Mouse (Mus musculus) kidney, embryonic 14.5 days (tissue): ENCODE results near the gene Dbp. TPM values are rescaled to one million over a fixed set of nuclear protein-coding genes. Genes with fewer than 3 reads are reported as not detected.

Experiments
- ATAC-seq: fragments of 200-750 bp; cut with Nextera tagmentation; 2 replicates; pipeline ENCODE4 v1.8.0; 2017; ENCODE audit warnings: moderate number of reproducible peaks, mild to moderate bottlenecking, moderate TSS enrichment, moderate library complexity; ENCODE audit not compliant: low FRiP score, low TSS enrichment
- H3K27ac ChIP-seq: fragments of 300-500 bp; sonication (generic); 2 replicates; pipeline ENCODE4 v1.5.1; 2014; ENCODE audit warnings: low read depth, mild to moderate bottlenecking, low read length, moderate library complexity, mixed read lengths
- H3K27me3 ChIP-seq: fragments of 300-500 bp; sonication (generic); 2 replicates; pipeline ENCODE4 v1.6.1; 2014; ENCODE audit warnings: mild to moderate bottlenecking, low read length; ENCODE audit not compliant: control insufficient read depth, insufficient read depth
- H3K36me3 ChIP-seq: fragments of 300-500 bp; sonication (generic); 2 replicates; pipeline ENCODE4 v1.6.1; 2014; ENCODE audit warnings: low read length, mixed read lengths; ENCODE audit not compliant: control insufficient read depth, insufficient read depth
- H3K4me1 ChIP-seq: fragments of 300-500 bp; sonication (generic); 2 replicates; pipeline ENCODE4 v1.6.1; 2014; ENCODE audit warnings: low read length, mixed read lengths; ENCODE audit not compliant: control insufficient read depth, insufficient read depth
- H3K4me2 ChIP-seq: fragments of 300-500 bp; sonication (generic); replicated peaks from 2 replicates; pipeline ENCODE4 v1.6.1; 2014; ENCODE audit warnings: low read depth, mild to moderate bottlenecking, low read length
- H3K4me3 ChIP-seq: fragments of 300-500 bp; sonication (generic); 2 replicates; pipeline ENCODE4 v1.5.1; 2014; ENCODE audit warnings: mild to moderate bottlenecking, low read length
- H3K9ac ChIP-seq: fragments of 300-500 bp; sonication (generic); 2 replicates; pipeline ENCODE4 v1.6.1; 2014; ENCODE audit warnings: low read depth, mild to moderate bottlenecking, low read length, moderate library complexity
- H3K9me3 ChIP-seq: fragments of 300-500 bp; sonication (generic); 2 replicates; pipeline ENCODE4 v1.6.1; 2016; ENCODE audit warnings: low read length; ENCODE audit not compliant: control insufficient read depth
- WGBS: fragments of 180-500 bp; shearing (Covaris S2); extraction: QIAGEN DNeasy Blood & Tissue Kit; methylation state at CpG from one replicate; pipeline ENCODE4 v1.1.7; 2014; 5-methylcytosine and 5-hydroxymethylcytosine counted together
- polyA plus RNA-seq: library from polyadenylated mRNA; unstranded; fragments of >200 nt; fragmentation: Nextera tagmentation; extraction: Ambion mirVana; gene quantifications from 2 replicates; pipeline ENCODE4 v1.2.1, GENCODE M21; 2014

Dbp gene
- polyA plus RNA-seq, 1 experiment from 2014 or later: 6.6 TPM

- Histone ChIP-seq H3K9me3 (no peaks in the 10 kb centered on the region), H3K4me1 (0 out of 2 replicates have a peak, but pooled peaks cover 4% of the 10 kb centered on the region), H3K4me3 (peak overlapping the region; percentile 21; the same call in 1 of the 2 replicates), H3K27me3 (peaks cover 21% of the 10 kb centered on the region), H3K36me3 (no peaks in the 10 kb centered on the region), H3K27ac (no peak overlapping the region), H3K9ac (peak overlapping the region; percentile 38; the same call in 1 of the 2 replicates), H3K4me2 (peak overlapping the region; percentile 46)
- 11% methylated on average over 25 of the region's 27 CpGs for WGBS
- ATAC-seq: peak; percentile 70
Observed at GRCm38 (mm10) chr7:45759400-45759799, 54.5 kb downstream of the Dbp start.

Other genes with a start within 250 kb of the Dbp start
- gene Ftl1, start 245.2 kb upstream of the Dbp start, polyA plus RNA-seq: 3,941 and 4,356 TPM in 2 replicates
- gene Bax, start 238.2 kb upstream of the Dbp start, polyA plus RNA-seq: 97.3 and 110 TPM in 2 replicates
- 0.64 and 0.84 TPM in 2 replicates for gene Tulp2, start 223.2 kb upstream of the Dbp start, polyA plus RNA-seq
- gene Gm45808, start 218.3 kb upstream of the Dbp start, polyA plus RNA-seq: not detected in 2 replicates
- 3.3 and 3.5 TPM in 2 replicates for gene Dhdh, start 216.3 kb upstream of the Dbp start, polyA plus RNA-seq
- 141 and 190 TPM in 2 replicates for gene Nucb1, start 194.7 kb upstream of the Dbp start, polyA plus RNA-seq
- 13.4 and 15.7 TPM in 2 replicates for gene Ppp1r15a, start 178.8 kb upstream of the Dbp start, polyA plus RNA-seq
- gene Plekha4, start 178.8 kb upstream of the Dbp start, polyA plus RNA-seq: 4.7 and 5.1 TPM in 2 replicates
- 12.8 and 13.5 TPM in 2 replicates for gene Hsd17b14, start 150.2 kb upstream of the Dbp start, polyA plus RNA-seq
- 61.1 and 73.7 TPM in 2 replicates for gene Bcat2, start 134.9 kb upstream of the Dbp start, polyA plus RNA-seq
- gene Fgf21, start 89.6 kb upstream of the Dbp start, polyA plus RNA-seq: not detected in 2 replicates
- gene Fut1, start 87.8 kb upstream of the Dbp start, polyA plus RNA-seq: 0.14 TPM in 2 replicates
- gene Izumo1, start 83.3 kb upstream of the Dbp start, polyA plus RNA-seq: 0.11 and 0.23 TPM in 2 replicates
- 12.1 and 18.7 TPM in 2 replicates for gene Rasip1, start 77.6 kb upstream of the Dbp start, polyA plus RNA-seq
- 3.6 and 5.0 TPM in 2 replicates for gene Mamstr, start 65.1 kb upstream of the Dbp start, polyA plus RNA-seq
- 0.26 and 0.31 TPM in 2 replicates for gene Fut2, start 38.7 kb upstream of the Dbp start, polyA plus RNA-seq
- 0.20 and 0.27 TPM in 2 replicates for gene Ntn5, start 21.1 kb upstream of the Dbp start, polyA plus RNA-seq
- 0.17 and 0.28 TPM in 2 replicates for gene Sec1, start 10.7 kb upstream of the Dbp start, polyA plus RNA-seq
- 6.9 and 11.9 TPM in 2 replicates for gene Car11, start 5.2 kb upstream of the Dbp start, polyA plus RNA-seq
- 1,328 and 1,679 TPM in 2 replicates for gene Rpl18, start 10.4 kb downstream of the Dbp start, polyA plus RNA-seq
- 16.8 and 23.9 TPM in 2 replicates for gene Sphk2, start 12.9 kb downstream of the Dbp start, polyA plus RNA-seq
- 1.2 and 2.1 TPM in 2 replicates for gene Fam83e, start 16.1 kb downstream of the Dbp start, polyA plus RNA-seq
- 0.29 TPM in 1 of 2 replicates, not detected in the other for gene Spaca4, start 20.7 kb downstream of the Dbp start, polyA plus RNA-seq
- gene Lmtk3, start 78.7 kb downstream of the Dbp start, polyA plus RNA-seq: 2.8 and 4.2 TPM in 2 replicates
- 3.2 and 3.8 TPM in 2 replicates for gene Sult2b1, start 79.6 kb downstream of the Dbp start, polyA plus RNA-seq
- gene Cyth2, start 109.5 kb downstream of the Dbp start, polyA plus RNA-seq: 109 and 111 TPM in 2 replicates
- gene Kcnj14, start 119.7 kb downstream of the Dbp start, polyA plus RNA-seq: 1.2 and 1.3 TPM in 2 replicates
- gene Grwd1, start 125.9 kb downstream of the Dbp start, polyA plus RNA-seq: 69.5 and 93.5 TPM in 2 replicates
- 145 and 184 TPM in 2 replicates for gene Kdelr1, start 167.7 kb downstream of the Dbp start, polyA plus RNA-seq
- gene Grin2d, start 173.3 kb downstream of the Dbp start, polyA plus RNA-seq: 0.28 and 0.37 TPM in 2 replicates
- 0.90 and 2.1 TPM in 2 replicates for gene Syngr4, start 191.6 kb downstream of the Dbp start, polyA plus RNA-seq
- 4.5 and 5.0 TPM in 2 replicates for gene Tmem143, start 191.9 kb downstream of the Dbp start, polyA plus RNA-seq
- gene Emp3, start 216.3 kb downstream of the Dbp start, polyA plus RNA-seq: 171 and 182 TPM in 2 replicates
- 8.0 and 10.0 TPM in 2 replicates for gene Ccdc114, start 219.0 kb downstream of the Dbp start, polyA plus RNA-seq